Mouse (Mus musculus): Measurements from ENCODE around the gene Vmn1r185.

DNA sequence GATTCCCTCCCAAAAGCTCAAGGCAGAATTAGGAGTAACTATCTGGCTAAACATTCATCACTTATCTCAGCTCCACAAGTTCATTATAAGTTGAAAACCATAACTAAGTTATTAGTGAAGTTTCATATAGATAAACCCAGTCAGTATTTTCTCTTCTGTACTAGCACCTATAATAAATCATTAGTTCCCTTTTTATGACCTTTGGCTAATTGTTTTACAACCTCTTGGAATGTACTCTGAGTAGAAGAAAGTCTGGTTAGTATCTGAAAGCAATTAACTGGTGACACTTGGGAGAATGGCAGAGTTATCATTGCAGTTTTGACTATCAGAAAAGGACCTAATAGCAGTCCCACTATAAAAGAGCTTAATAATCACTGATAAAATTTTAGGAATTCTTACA lies 29.2 kb downstream of the Vmn1r185 start:
- TF ChIP-seq CTCF (conservative IDR thresholded peaks at IDR 0.05; ENCODE audit: low read length) (no peak), POU5F1 (IDR thresholded peaks at IDR 0.05; ENCODE audit: borderline replicate concordance, low read length) (no peak)

Measured in E14TG2a.4 (cell line).